Mouse (Mus musculus): ENCODE data around the gene Tm7sf2.

- TF ChIP-seq POLR2A (IDR thresholded peaks at IDR 0.05; ENCODE audit: borderline replicate concordance, extremely low read depth, insufficient read depth, insufficient read length, poor library complexity, severe bottlenecking): no peak
- no peak for TF ChIP-seq CTCF (IDR thresholded peaks at IDR 0.05; ENCODE audit: borderline replicate concordance, extremely low read depth, insufficient read depth, insufficient read length)
Measured at GRCm38 (mm10) chr19:6102169-6102853, 34.1 kb upstream of the Tm7sf2 start.

Data from brain, embryonic 14.5 days (tissue).